Mouse (Mus musculus) kidney, adult 2 months (tissue): ENCODE results near the gene Lgals2.

ENCODE experiments used
- CTCF ChIP-seq: fragments of 200-500 bp; conservative IDR thresholded peaks from 2 replicates; pipeline ENCODE4 v1.5.1; 2011; ENCODE audit warnings: low read depth, mild to moderate bottlenecking, control low read depth, low read length, moderate library complexity, mixed read lengths; ENCODE audit not compliant: insufficient read depth, insufficient read length
- POLR2A ChIP-seq: fragments of 200-500 bp; IDR thresholded peaks from one replicate; pipeline ENCODE4 v1.6.1; 2011; ENCODE audit warnings: low read depth, low read length, control low read depth

DNA sequence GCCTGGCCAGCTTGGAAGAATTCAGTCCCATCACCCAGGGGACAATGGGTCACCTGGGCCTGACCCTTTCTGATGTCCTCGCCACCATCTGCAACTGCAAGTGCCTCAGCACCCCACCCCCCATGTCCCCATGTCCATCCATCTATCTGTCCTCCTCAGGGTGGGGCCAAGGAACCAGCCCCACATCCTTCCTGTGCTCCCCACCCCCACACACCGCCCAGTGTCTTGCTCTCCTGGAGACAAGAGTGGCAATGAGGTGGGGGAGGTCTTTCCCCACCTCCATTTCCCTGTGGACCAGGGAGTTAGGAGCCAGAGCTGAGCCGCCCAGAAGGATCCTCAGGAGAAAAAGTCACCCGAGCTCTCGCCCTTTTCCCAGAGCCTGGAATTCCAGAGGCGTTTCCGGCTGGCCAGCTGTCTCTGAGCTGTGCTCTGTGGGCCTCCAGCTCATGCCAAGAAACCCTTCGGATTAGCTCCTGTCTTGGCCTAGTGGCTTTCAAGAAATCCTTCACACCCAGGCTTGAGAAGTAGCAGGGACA, 19.2 kb downstream of the Lgals2 start:
- TF ChIP-seq POLR2A (no peak), CTCF (no peak)
